Mouse (Mus musculus): ENCODE data around the gene Copg1. TPM values are rescaled to one million over a fixed set of nuclear protein-coding genes. Genes with fewer than 3 reads are reported as not detected.
A peak's percentile ranks its signal among the peaks of the same experiment; 100 is the strongest.

Gene Copg1
- polyA plus RNA-seq, 1 experiment from 2014 or later, result 89.5 TPM

GRCm38 (mm10) chr6:87909181-87909580 lies 21.6 kb downstream of the Copg1 start:
- Histone ChIP-seq H3K4me1 (replicated peaks; ENCODE audit: control insufficient read depth, insufficient read depth, low read length) (no peaks in the 10 kb centered on the region), H3K9ac (ENCODE audit: low read depth, low read length) (no peak overlapping the region), H3K4me3 (ENCODE audit: low read depth, low read length) (no peak overlapping the region), H3K4me2 (replicated peaks; ENCODE audit: low read depth) (no peak overlapping the region), H3K27ac (ENCODE audit: low read depth, low read length) (0 out of 2 replicates have a peak overlapping the region, but pooled peaks have one; percentile 1), H3K27me3 (replicated peaks; ENCODE audit: control insufficient read depth, insufficient read depth, low read length) (no peaks in the 10 kb centered on the region), H3K9me3 (ENCODE audit: control insufficient read depth) (no peaks in the 10 kb centered on the region), H3K36me3 (ENCODE audit: control insufficient read depth, insufficient read depth) (peaks cover 79% of the 10 kb centered on the region)
- TF ChIP-seq CTCF (IDR thresholded peaks at IDR 0.05; ENCODE audit: low read depth), result no peak
- ATAC-seq, result no peak
- WGBS, result 92% methylated on average over 6 of the region's 6 CpGs

GRCm38 (mm10) chr6:87911559-87911958 lies 23.9 kb downstream of the Copg1 start:
- Histone ChIP-seq H3K36me3 (ENCODE audit: control insufficient read depth, insufficient read depth) (peaks cover 60% of the 10 kb centered on the region), H3K4me1 (replicated peaks; ENCODE audit: control insufficient read depth, insufficient read depth, low read length) (no peaks in the 10 kb centered on the region), H3K4me2 (replicated peaks; ENCODE audit: low read depth) (no peak overlapping the region), H3K27me3 (replicated peaks; ENCODE audit: control insufficient read depth, insufficient read depth, low read length) (no peaks in the 10 kb centered on the region), H3K9me3 (ENCODE audit: control insufficient read depth) (no peaks in the 10 kb centered on the region), H3K27ac (ENCODE audit: low read depth, low read length) (no peak overlapping the region), H3K4me3 (ENCODE audit: low read depth, low read length) (no peak overlapping the region), H3K9ac (ENCODE audit: low read depth, low read length) (no peak overlapping the region)
- ATAC-seq, result no peak
- WGBS, result 84% methylated on average over 6 of the region's 6 CpGs
- TF ChIP-seq CTCF (IDR thresholded peaks at IDR 0.05; ENCODE audit: low read depth), result no peak

- peak; percentile 89 for ATAC-seq
- Histone ChIP-seq H3K9me3 (ENCODE audit: control insufficient read depth) (no peaks in the 10 kb centered on the region), H3K4me1 (replicated peaks; ENCODE audit: control insufficient read depth, insufficient read depth, low read length) (no peaks in the 10 kb centered on the region), H3K9ac (ENCODE audit: low read depth, low read length) (peak within 1 kb of the TSS; percentile 71), H3K27me3 (replicated peaks; ENCODE audit: control insufficient read depth, insufficient read depth, low read length) (no peaks in the 10 kb centered on the region), H3K36me3 (ENCODE audit: control insufficient read depth, insufficient read depth) (peaks cover 59% of the 10 kb centered on the region), H3K4me2 (replicated peaks; ENCODE audit: low read depth) (peak within 1 kb of the TSS; percentile 82), H3K4me3 (ENCODE audit: low read depth, low read length) (peak within 1 kb of the TSS; percentile 63), H3K27ac (ENCODE audit: low read depth, low read length) (peak within 1 kb of the TSS; percentile 29)
- peak; percentile 22; the same call in 1 of the 2 replicates for TF ChIP-seq CTCF (IDR thresholded peaks at IDR 0.05; ENCODE audit: low read depth)
- 1% methylated on average over 52 of the region's 62 CpGs for WGBS
These were observed 26.2 kb downstream of the Copg1 start, which contains the start of gene Hmces for GRCm38 (mm10) chr6:87913661-87914325. Gene Hmces (plus strand): TSS chr6:87913935.

GRCm38 (mm10) chr6:87914326-87915102 lies 26.9 kb downstream of the Copg1 start:
- Histone ChIP-seq H3K4me1 (replicated peaks; ENCODE audit: control insufficient read depth, insufficient read depth, low read length) (no peaks in the 10 kb centered on the region), H3K4me3 (ENCODE audit: low read depth, low read length) (peak overlapping the region; percentile 63), H3K36me3 (ENCODE audit: control insufficient read depth, insufficient read depth) (peaks cover 52% of the 10 kb centered on the region), H3K4me2 (replicated peaks; ENCODE audit: low read depth) (peak overlapping the region; percentile 82), H3K27me3 (replicated peaks; ENCODE audit: control insufficient read depth, insufficient read depth, low read length) (no peaks in the 10 kb centered on the region), H3K9ac (ENCODE audit: low read depth, low read length) (peak overlapping the region; percentile 71), H3K9me3 (ENCODE audit: control insufficient read depth) (no peaks in the 10 kb centered on the region), H3K27ac (ENCODE audit: low read depth, low read length) (peak overlapping the region; percentile 29)
- peak; percentile 12; the same call in 1 of the 2 replicates for ATAC-seq
- WGBS, result 5% methylated on average over 31 of the region's 35 CpGs
- TF ChIP-seq CTCF (IDR thresholded peaks at IDR 0.05; ENCODE audit: low read depth), result no peak

- Histone ChIP-seq H3K27ac (ENCODE audit: low read depth, low read length) (no peak overlapping the region), H3K27me3 (replicated peaks; ENCODE audit: control insufficient read depth, insufficient read depth, low read length) (no peaks in the 10 kb centered on the region), H3K4me3 (ENCODE audit: low read depth, low read length) (no peak overlapping the region), H3K4me2 (replicated peaks; ENCODE audit: low read depth) (no peak overlapping the region), H3K9me3 (ENCODE audit: control insufficient read depth) (no peaks in the 10 kb centered on the region), H3K9ac (ENCODE audit: low read depth, low read length) (no peak overlapping the region), H3K36me3 (ENCODE audit: control insufficient read depth, insufficient read depth) (peaks cover 39% of the 10 kb centered on the region), H3K4me1 (replicated peaks; ENCODE audit: control insufficient read depth, insufficient read depth, low read length) (no peaks in the 10 kb centered on the region)
- ATAC-seq, result no peak
- TF ChIP-seq CTCF (IDR thresholded peaks at IDR 0.05; ENCODE audit: low read depth), result no peak
- 60% methylated on average over 5 of the region's 5 CpGs for WGBS
These were observed 28.3 kb downstream of the Copg1 start for GRCm38 (mm10) chr6:87915939-87916338.

GRCm38 (mm10) chr6:87921201-87921600 lies 33.6 kb downstream of the Copg1 start:
- H3K4me2 ChIP-seq (replicated peaks; ENCODE audit: low read depth), result no peak overlapping the region
- no peak for ATAC-seq
- H3K27ac ChIP-seq (ENCODE audit: low read depth, low read length), result no peak overlapping the region
- no peak overlapping the region for H3K9ac ChIP-seq (ENCODE audit: low read depth, low read length)
- 93% methylated on average over 4 of the region's 4 CpGs for WGBS
- no peaks in the 10 kb centered on the region for H3K4me1 ChIP-seq (replicated peaks; ENCODE audit: control insufficient read depth, insufficient read depth, low read length)
- H3K36me3 ChIP-seq (ENCODE audit: control insufficient read depth, insufficient read depth), result peaks cover 61% of the 10 kb centered on the region
- H3K4me3 ChIP-seq (ENCODE audit: low read depth, low read length), result no peak overlapping the region
- no peaks in the 10 kb centered on the region for H3K9me3 ChIP-seq (ENCODE audit: control insufficient read depth)
- TF ChIP-seq CTCF (IDR thresholded peaks at IDR 0.05; ENCODE audit: low read depth), result no peak
- no peaks in the 10 kb centered on the region for H3K27me3 ChIP-seq (replicated peaks; ENCODE audit: control insufficient read depth, insufficient read depth, low read length)

Data from intestine, postnatal 0 days (tissue).